Mouse (Mus musculus) spleen, adult 2 months (tissue): Measurements from ENCODE around the gene Ppp1r3d.

Experiments used
- CTCF ChIP-seq: fragments of 200-500 bp; IDR thresholded peaks from 2 replicates; pipeline ENCODE4 v1.5.1; 2011; ENCODE audit warnings: mild to moderate bottlenecking, inconsistent platforms; ENCODE audit not compliant: insufficient read depth, insufficient read length, insufficient replicate concordance; ENCODE audit errors: extremely low read depth
- POLR2A ChIP-seq: fragments of 200-500 bp; IDR thresholded peaks from 2 replicates; pipeline ENCODE4 v1.6.1; 2011; ENCODE audit warnings: low read depth, low read length, inconsistent platforms

GRCm38 (mm10) chr2:178449386-178449785 lies 35.1 kb upstream of the Ppp1r3d start:
- TF ChIP-seq CTCF (no peak), POLR2A (no peak)
